Mouse (Mus musculus) lung, adult 2 months (tissue): Measurements from ENCODE around the gene Mprip.

ENCODE experiments used
- CTCF ChIP-seq: fragments of 200-500 bp; IDR thresholded peaks from 2 replicates; pipeline ENCODE4 v1.5.1; 2011; ENCODE audit warnings: mild to moderate bottlenecking, low read length, control low read depth; ENCODE audit not compliant: insufficient read depth
- POLR2A ChIP-seq: fragments of 200-500 bp; IDR thresholded peaks from 2 replicates; pipeline ENCODE4 v1.6.1; 2011; ENCODE audit warnings: low read depth, mild to moderate bottlenecking, control low read depth, low read length, borderline replicate concordance; ENCODE audit errors: extremely low read depth

- TF ChIP-seq CTCF = no peak
- no peak for TF ChIP-seq POLR2A
These were observed 98.5 kb downstream of the Mprip start for GRCm38 (mm10) chr11:59759626-59760025.
